Mouse (Mus musculus) spleen, adult 2 months (tissue): ENCODE data around the gene Rpp14. TPM values are rescaled to one million over a fixed set of nuclear protein-coding genes. Genes with fewer than 3 reads are reported as not detected.
A peak's percentile ranks its signal among the peaks of the same experiment; 100 is the strongest.

ENCODE experiments used
- DNase-seq, 2 experiments: peaks; one replicate each; pipeline versions ENCODE4 v3.0.0 to v3.0.0-alpha.2; 2012 to 2021; ENCODE audit warnings: low spot score in 2 of 2, low read depth in 1 of 2
- H3K27ac ChIP-seq: fragments of 200-500 bp; 2 replicates; pipeline ENCODE4 v1.5.1; 2012; ENCODE audit warnings: low read length, inconsistent platforms; ENCODE audit not compliant: insufficient read depth
- H3K27me3 ChIP-seq: fragments of 200-500 bp; 2 replicates; pipeline ENCODE4 v1.6.1; 2012; ENCODE audit warnings: mild to moderate bottlenecking, moderate library complexity, low read length, inconsistent platforms; ENCODE audit not compliant: control insufficient read depth, insufficient read depth
- H3K36me3 ChIP-seq: fragments of 200-500 bp; 2 replicates; pipeline ENCODE4 v1.6.1; 2012; ENCODE audit warnings: mild to moderate bottlenecking, low read length, inconsistent platforms; ENCODE audit not compliant: control insufficient read depth, insufficient read depth
- H3K4me1 ChIP-seq: fragments of 200-500 bp; 2 replicates; pipeline ENCODE4 v1.6.1; 2011; ENCODE audit warnings: inconsistent platforms; ENCODE audit not compliant: control insufficient read depth, insufficient read depth, insufficient read length
- H3K4me3 ChIP-seq: fragments of 200-500 bp; 2 replicates; pipeline ENCODE4 v1.5.1; 2011; ENCODE audit warnings: mild to moderate bottlenecking, inconsistent platforms; ENCODE audit not compliant: insufficient read depth, insufficient read length; ENCODE audit errors: extremely low read depth
- CTCF ChIP-seq: fragments of 200-500 bp; IDR thresholded peaks from 2 replicates; pipeline ENCODE4 v1.5.1; 2011; ENCODE audit warnings: mild to moderate bottlenecking, inconsistent platforms; ENCODE audit not compliant: insufficient read depth, insufficient read length, insufficient replicate concordance; ENCODE audit errors: extremely low read depth
- POLR2A ChIP-seq: fragments of 200-500 bp; IDR thresholded peaks from 2 replicates; pipeline ENCODE4 v1.6.1; 2011; ENCODE audit warnings: low read depth, low read length, inconsistent platforms
- WGBS: fragments of 180-500 bp; shearing (Covaris S2); methylation state at CpG from one replicate; pipeline ENCODE4 v1.1.7; 2018; 5-methylcytosine and 5-hydroxymethylcytosine counted together
- polyA plus RNA-seq: library from polyadenylated mRNA; depleted of rRNA; stranded (reverse); fragments of >200 nt; gene quantifications from 2 replicates; pipeline ENCODE4 v1.2.3, GENCODE M21; 2012

Gene Rpp14
- polyA plus RNA-seq, 1 experiment: 4.7 TPM

DNA sequence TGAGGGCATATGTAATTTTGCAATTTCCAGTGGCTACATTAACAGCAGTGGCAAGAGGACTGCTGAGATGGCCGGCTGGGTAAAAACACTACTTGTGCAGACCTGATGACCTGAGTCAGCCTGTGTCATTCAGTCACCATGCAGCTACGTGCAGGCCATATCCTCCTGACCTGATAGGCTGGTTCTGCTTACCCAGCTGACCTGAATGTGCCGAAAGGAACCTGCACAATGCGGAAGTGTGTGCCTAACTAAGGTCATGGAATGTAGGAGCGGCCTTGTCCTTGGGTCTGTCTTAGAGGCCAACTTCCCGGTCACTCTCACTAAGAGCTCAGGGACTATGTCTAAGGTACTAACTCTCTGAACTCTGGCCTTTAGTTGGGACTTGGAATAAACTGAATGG, 31.4 kb downstream of the Rpp14 start:
- 88% methylated on average over 6 of the region's 6 CpGs for whole genome bisulfite sequencing
- Histone ChIP-seq H3K27me3 (no peaks in the 10 kb centered on the region), H3K27ac (peak overlapping the region; percentile 82), H3K4me3 (no peak overlapping the region), H3K4me1 (peaks cover 39% of the 10 kb centered on the region), H3K36me3 (peaks cover 2% of the 10 kb centered on the region)
- TF ChIP-seq POLR2A (no peak), CTCF (no peak)
- no peak for DNase-seq

GRCm38 (mm10) chr14:8112036-8112435, 31.9 kb downstream of the Rpp14 start:
- no peak overlapping the region for H3K4me3 ChIP-seq
- H3K27me3 ChIP-seq: no peaks in the 10 kb centered on the region
- H3K4me1 ChIP-seq: peaks cover 39% of the 10 kb centered on the region
- WGBS: 66% methylated on average over 8 of the region's 8 CpGs
- peak overlapping the region; percentile 82 for H3K27ac ChIP-seq
- TF ChIP-seq POLR2A (no peak), CTCF (no peak)
- DNase-seq: no peak
- peaks cover 2% of the 10 kb centered on the region for H3K36me3 ChIP-seq

- Histone ChIP-seq H3K27me3 (no peaks in the 10 kb centered on the region), H3K4me1 (peaks cover 36% of the 10 kb centered on the region), H3K4me3 (no peak overlapping the region), H3K36me3 (peaks cover 2% of the 10 kb centered on the region), H3K27ac (peak overlapping the region; percentile 82)
- 96% methylated on average over 2 of the region's 2 CpGs for WGBS
- DNase-seq: no peak
- no peak for TF ChIP-seq POLR2A
- TF ChIP-seq CTCF: no peak
Observed at GRCm38 (mm10) chr14:8113616-8114015, 33.4 kb downstream of the Rpp14 start.

DNA sequence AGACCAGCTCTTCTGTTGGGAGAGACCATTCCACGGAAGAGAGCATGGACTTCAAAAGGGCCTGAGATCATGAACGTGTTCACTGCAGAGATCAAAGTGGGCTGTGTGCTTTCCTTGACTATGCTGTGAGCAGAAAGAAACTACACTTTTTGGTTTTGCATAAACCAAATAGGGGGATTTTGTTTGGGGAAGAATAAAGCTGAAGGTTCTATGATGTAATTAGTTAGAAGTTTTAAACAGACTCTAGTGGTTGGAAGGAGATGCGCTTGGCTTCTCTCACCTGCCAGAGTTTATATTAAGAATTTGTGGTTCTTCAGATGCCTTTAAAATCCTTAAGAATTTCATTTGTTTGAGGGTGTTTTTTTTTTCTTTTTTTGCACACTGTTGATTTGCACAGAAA, 34.1 kb downstream of the Rpp14 start:
- TF ChIP-seq CTCF (no peak), POLR2A (peak; percentile 70)
- H3K4me3 ChIP-seq: peak overlapping the region; percentile 0; the same call in 1 of the 2 replicates
- peaks cover 32% of the 10 kb centered on the region for H3K4me1 ChIP-seq
- peaks cover 2% of the 10 kb centered on the region for H3K36me3 ChIP-seq
- H3K27ac ChIP-seq: peak overlapping the region; percentile 82
- no peaks in the 10 kb centered on the region for H3K27me3 ChIP-seq
- DNase-seq: peak; percentile 42 to 74
- WGBS: 30% methylated on average over 3 of the region's 3 CpGs

GRCm38 (mm10) chr14:8114756-8115155, 34.6 kb downstream of the Rpp14 start:
- Histone ChIP-seq H3K36me3 (peaks cover 4% of the 10 kb centered on the region), H3K27ac (peak overlapping the region; percentile 99), H3K27me3 (no peaks in the 10 kb centered on the region), H3K4me1 (peaks cover 32% of the 10 kb centered on the region), H3K4me3 (no peak overlapping the region)
- WGBS: 58% methylated on average over 1 of the region's 1 CpGs
- no peak for TF ChIP-seq CTCF
- TF ChIP-seq POLR2A: no peak
- no peak for DNase-seq

- Histone ChIP-seq H3K4me1 (peaks cover 32% of the 10 kb centered on the region), H3K27me3 (no peaks in the 10 kb centered on the region), H3K27ac (peak overlapping the region; percentile 99), H3K36me3 (peaks cover 4% of the 10 kb centered on the region), H3K4me3 (peak overlapping the region; percentile 53)
- 29% methylated on average over 4 of the region's 4 CpGs for WGBS
- peak in 1 of 2 experiments; percentile 69 for DNase-seq
- TF ChIP-seq POLR2A (no peak), CTCF (no peak)
Observed at GRCm38 (mm10) chr14:8115772-8116171, 35.6 kb downstream of the Rpp14 start.

GRCm38 (mm10) chr14:8117371-8117770, 37.2 kb downstream of the Rpp14 start:
- 91% methylated on average over 2 of the region's 2 CpGs for WGBS
- DNase-seq: no peak
- Histone ChIP-seq H3K27ac (peak overlapping the region; percentile 64; the same call in 1 of the 2 replicates), H3K36me3 (peaks cover 8% of the 10 kb centered on the region), H3K4me1 (peaks cover 21% of the 10 kb centered on the region; the same call in 1 of the 2 replicates), H3K27me3 (no peaks in the 10 kb centered on the region), H3K4me3 (no peak overlapping the region)
- TF ChIP-seq CTCF (no peak), POLR2A (no peak)
